Mouse (Mus musculus) midbrain, postnatal 0 days (tissue): Measurements from ENCODE around the gene Zmynd11. TPM values are rescaled to one million over a fixed set of nuclear protein-coding genes. Genes with fewer than 3 reads are reported as not detected.

Experiments
- ATAC-seq: fragments of 200-750 bp; cut with Nextera tagmentation; 2 replicates; pipeline ENCODE4 v1.8.0; 2017; ENCODE audit warnings: moderate number of reproducible peaks, mild to moderate bottlenecking, moderate TSS enrichment, moderate library complexity; ENCODE audit not compliant: low FRiP score
- DNase-seq: peaks from one replicate; pipeline ENCODE4 v3.0.0-alpha.2; 2015; ENCODE audit warnings: low spot score
- H3K27ac ChIP-seq: fragments of 300-500 bp; sonication (generic); 2 replicates; pipeline ENCODE4 v1.5.1; 2014; ENCODE audit warnings: low read depth, mild to moderate bottlenecking, low read length, mixed read lengths
- H3K27me3 ChIP-seq: fragments of 300-500 bp; sonication (generic); 2 replicates; pipeline ENCODE4 v1.6.1; 2014; ENCODE audit warnings: low read length, control low read depth, mixed read lengths; ENCODE audit not compliant: insufficient read depth
- H3K36me3 ChIP-seq: fragments of 300-500 bp; sonication (generic); 2 replicates; pipeline ENCODE4 v1.6.1; 2014; ENCODE audit warnings: low read length, control low read depth, mixed read lengths; ENCODE audit not compliant: insufficient read depth
- H3K4me1 ChIP-seq: fragments of 300-500 bp; sonication (generic); 2 replicates; pipeline ENCODE4 v1.6.1; 2014; ENCODE audit warnings: mild to moderate bottlenecking, control low read depth, antibody characterized with exemption, low read length, mixed read lengths; ENCODE audit not compliant: insufficient read depth
- H3K4me2 ChIP-seq: fragments of 300-500 bp; sonication (generic); 2 replicates; pipeline ENCODE4 v1.6.1; 2014; ENCODE audit warnings: low read depth, mild to moderate bottlenecking, low read length, mixed read lengths; ENCODE audit not compliant: poor library complexity, severe bottlenecking
- H3K4me3 ChIP-seq: fragments of 300-500 bp; sonication (generic); 2 replicates; pipeline ENCODE4 v1.5.1; 2014; ENCODE audit warnings: low read depth, mild to moderate bottlenecking, low read length, moderate library complexity
- H3K9ac ChIP-seq: fragments of 300-500 bp; sonication (generic); replicated peaks from 2 replicates; pipeline ENCODE4 v1.6.1; 2014; ENCODE audit warnings: mild to moderate bottlenecking, low read length, moderate library complexity, mixed read lengths; ENCODE audit not compliant: poor library complexity, severe bottlenecking
- H3K9me3 ChIP-seq: fragments of 300-500 bp; sonication (generic); 2 replicates; pipeline ENCODE4 v1.6.1; 2016; ENCODE audit warnings: low read length, control low read depth
- CTCF ChIP-seq: IDR thresholded peaks from 2 replicates; pipeline ENCODE4 v1.5.1; 2016; ENCODE audit warnings: antibody characterized with exemption, mild to moderate bottlenecking
- WGBS: fragments of 180-500 bp; shearing (Covaris S2); extraction: QIAGEN DNeasy Blood & Tissue Kit; methylation state at CpG from one replicate; pipeline ENCODE4 v1.1.7; 2014; 5-methylcytosine and 5-hydroxymethylcytosine counted together
- polyA plus RNA-seq: library from polyadenylated mRNA; unstranded; fragments of >200 nt; fragmentation: Nextera tagmentation; extraction: Ambion mirVana; gene quantifications from 2 replicates; pipeline ENCODE4 v1.2.1, GENCODE M21; 2015
- total RNA-seq: library from RNA; depleted of rRNA; stranded (reverse); fragments of >200 nt; gene quantifications from 2 replicates; pipeline ENCODE4 v1.2.3, GENCODE M21; 2014; rRNA removed

Gene Zmynd11
- total RNA-seq, result 163 and 222 TPM in 2 replicates
- polyA plus RNA-seq, result 138 and 157 TPM in 2 replicates

GRCm38 (mm10) chr13:9764646-9765536 is at the start of gene Zmynd11:
Gene Zmynd11 (minus strand): TSS chr13:9765330.
- no peaks in the 10 kb centered on the region for H3K9me3 ChIP-seq
- H3K36me3 ChIP-seq, result no peaks in the 10 kb centered on the region
- peak; percentile 89 for ATAC-seq
- peak within 1 kb of the TSS; percentile 83 for H3K4me3 ChIP-seq
- peak within 1 kb of the TSS; percentile 99 for H3K27ac ChIP-seq
- no peak for TF ChIP-seq CTCF
- H3K27me3 ChIP-seq, result no peaks in the 10 kb centered on the region
- WGBS, result under 1% methylated on average over 77 of the region's 98 CpGs
- peaks cover 10% of the 10 kb centered on the region; the same call in 1 of the 2 replicates for H3K4me1 ChIP-seq
- H3K9ac ChIP-seq, result peak within 1 kb of the TSS; percentile 99
- DNase-seq, result peak; percentile 58
- peak within 1 kb of the TSS; percentile 71 for H3K4me2 ChIP-seq

DNA sequence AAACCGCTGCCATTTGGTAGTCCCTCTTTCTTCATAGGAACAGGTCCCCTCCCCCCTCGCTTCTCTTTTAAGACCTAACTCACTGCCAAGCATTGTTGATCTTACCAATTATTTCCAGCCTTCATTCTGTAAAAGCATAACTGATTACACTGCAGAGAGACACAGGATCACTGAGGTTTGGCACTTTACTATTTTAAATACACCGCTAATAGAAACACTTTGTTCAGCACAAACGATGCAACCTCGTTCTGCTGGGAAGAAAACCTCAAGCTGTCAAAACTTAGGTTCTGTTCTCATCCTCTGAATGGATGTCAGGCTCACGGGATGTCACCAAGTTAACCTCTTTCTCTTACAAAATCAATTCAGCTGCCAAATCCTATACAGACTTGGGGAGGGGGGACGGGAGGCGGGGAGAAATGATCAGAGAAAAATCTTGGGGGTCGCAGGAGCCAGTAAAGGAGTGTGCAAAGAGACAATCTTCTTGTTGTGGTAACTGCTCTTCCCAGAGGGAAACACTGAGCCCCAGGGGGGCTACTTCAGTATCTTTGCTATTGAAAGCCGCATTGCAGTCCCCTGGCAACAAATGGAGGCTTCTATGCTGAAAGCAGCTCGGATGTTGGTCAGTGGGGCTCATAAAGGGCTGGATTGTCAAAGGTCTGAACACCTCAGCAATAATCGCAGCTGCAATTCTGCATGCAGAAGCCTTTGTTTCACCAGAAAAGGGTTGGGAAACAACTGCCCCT is 30.9 kb upstream of the Zmynd11 start:
- peak; percentile 68 for DNase-seq
- peak overlapping the region; percentile 33 for H3K27ac ChIP-seq
- H3K36me3 ChIP-seq, result no peaks in the 10 kb centered on the region
- peak overlapping the region; percentile 64 for H3K9ac ChIP-seq
- H3K4me2 ChIP-seq, result peak overlapping the region; percentile 75
- WGBS, result 4% methylated on average over 12 of the region's 12 CpGs
- no peak for TF ChIP-seq CTCF
- H3K4me1 ChIP-seq, result no peaks in the 10 kb centered on the region
- H3K4me3 ChIP-seq, result peak overlapping the region; percentile 37
- H3K9me3 ChIP-seq, result no peaks in the 10 kb centered on the region
- no peaks in the 10 kb centered on the region for H3K27me3 ChIP-seq
- ATAC-seq, result peak; percentile 58

GRCm38 (mm10) chr13:9786050-9786449 is 20.9 kb upstream of the Zmynd11 start:
- H3K9ac ChIP-seq, result no peak overlapping the region
- ATAC-seq, result no peak

DNA sequence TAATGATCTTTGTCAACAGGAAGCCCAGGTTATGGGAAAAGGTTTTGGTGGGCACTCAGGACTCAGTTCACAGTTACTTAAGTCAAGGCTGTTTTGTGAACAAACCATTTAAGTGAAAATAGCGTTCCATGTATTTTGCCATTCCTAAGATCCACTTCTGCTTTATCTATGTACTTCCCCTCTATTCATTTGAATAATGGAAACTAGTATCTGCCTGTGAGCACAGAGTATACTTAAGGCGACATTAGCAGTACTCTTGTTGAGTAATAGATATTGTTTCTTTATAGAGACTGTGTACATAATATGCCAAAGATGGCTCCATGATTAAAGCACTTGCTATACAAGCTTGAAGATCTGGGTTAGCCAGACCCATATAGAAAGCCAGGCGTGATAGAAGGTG is 18.6 kb upstream of the Zmynd11 start:
- no peaks in the 10 kb centered on the region for H3K9me3 ChIP-seq
- no peak overlapping the region for H3K4me3 ChIP-seq
- TF ChIP-seq CTCF, result no peak
- 86% methylated on average over 3 of the region's 3 CpGs for WGBS
- ATAC-seq, result no peak
- H3K4me2 ChIP-seq, result no peak overlapping the region
- DNase-seq, result no peak
- no peak overlapping the region for H3K27ac ChIP-seq
- no peaks in the 10 kb centered on the region for H3K36me3 ChIP-seq
- H3K9ac ChIP-seq, result no peak overlapping the region
- no peaks in the 10 kb centered on the region for H3K27me3 ChIP-seq
- H3K4me1 ChIP-seq, result no peaks in the 10 kb centered on the region

More at GRCm38 (mm10) chr13:9786050-9786449, 20.9 kb upstream of the Zmynd11 start:
- no peak for TF ChIP-seq CTCF
- Histone ChIP-seq H3K9me3 (no peaks in the 10 kb centered on the region), H3K4me2 (no peak overlapping the region), H3K4me1 (no peaks in the 10 kb centered on the region), H3K36me3 (no peaks in the 10 kb centered on the region), H3K27ac (no peak overlapping the region), H3K27me3 (no peaks in the 10 kb centered on the region), H3K4me3 (no peak overlapping the region)
- DNase-seq, result no peak
- 41% methylated on average over 3 of the region's 3 CpGs for WGBS

GRCm38 (mm10) chr13:9775901-9776300 is 10.8 kb upstream of the Zmynd11 start:
- H3K4me2 ChIP-seq, result no peak overlapping the region
- no peaks in the 10 kb centered on the region for H3K27me3 ChIP-seq
- H3K4me1 ChIP-seq, result no peaks in the 10 kb centered on the region
- no peak overlapping the region for H3K4me3 ChIP-seq
- WGBS, result 86% methylated on average over 5 of the region's 5 CpGs
- H3K27ac ChIP-seq, result no peak overlapping the region
- H3K36me3 ChIP-seq, result no peaks in the 10 kb centered on the region
- no peak for TF ChIP-seq CTCF
- no peaks in the 10 kb centered on the region for H3K9me3 ChIP-seq
- DNase-seq, result no peak
- no peak overlapping the region for H3K9ac ChIP-seq
- ATAC-seq, result no peak
